Mouse (Mus musculus) gastrocnemius, postnatal 10 days (tissue): ENCODE measurements around the gene Gtpbp10. TPM values are rescaled to one million over a fixed set of nuclear protein-coding genes. Genes with fewer than 3 reads are reported as not detected.

Source experiments
- DNase-seq: peaks from one replicate; pipeline ENCODE4 v3.0.0; 2021; ENCODE audit warnings: mixed read lengths
- total RNA-seq, 2 experiments: library from RNA; stranded (reverse); gene quantifications; 2 replicates each; pipeline ENCODE4 v1.2.3; 2021

Gene Gtpbp10
- total RNA-seq, 2 experiments from 2014 or later, result 7.2 to 8.6 TPM

DNA sequence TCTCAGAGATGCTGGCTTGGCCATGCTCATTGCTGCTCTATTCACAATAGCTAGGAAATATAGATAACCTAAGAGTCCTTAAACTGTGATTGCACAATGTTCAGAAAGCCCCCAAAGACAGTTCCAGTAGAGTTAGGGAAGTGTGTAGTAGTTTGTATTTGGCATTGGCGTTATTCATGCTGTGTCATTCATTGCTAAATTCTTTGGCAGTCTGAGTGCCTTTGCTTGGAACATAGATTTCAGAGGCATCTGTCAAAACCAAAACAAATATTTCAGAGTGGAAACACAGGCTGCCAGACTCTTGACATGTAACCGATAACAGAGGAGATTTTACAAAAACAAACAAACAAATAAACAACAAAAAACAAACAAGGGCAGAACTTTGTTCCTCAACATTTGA, 57.8 kb downstream of the Gtpbp10 start:
- DNase-seq, result no peak

DNA sequence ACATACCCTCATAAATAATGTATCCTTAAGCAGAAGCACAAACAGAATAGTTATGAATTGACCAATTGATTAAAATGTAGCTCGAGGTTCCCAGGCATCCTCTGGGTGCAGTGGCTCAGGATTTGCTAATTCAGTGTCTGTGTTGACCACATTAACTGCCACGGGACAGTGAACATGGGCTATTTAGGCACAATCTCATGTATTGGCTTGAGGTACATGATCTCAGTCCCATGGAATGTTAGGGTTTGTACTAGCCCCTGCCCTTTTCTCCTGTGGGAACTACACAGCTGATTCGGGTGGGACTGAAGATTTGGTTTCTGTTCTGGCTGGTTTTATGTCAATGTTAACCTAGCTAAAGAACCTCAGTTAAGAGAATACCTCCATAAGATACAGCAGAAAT, 62.9 kb downstream of the Gtpbp10 start:
- DNase-seq, result no peak

DNA sequence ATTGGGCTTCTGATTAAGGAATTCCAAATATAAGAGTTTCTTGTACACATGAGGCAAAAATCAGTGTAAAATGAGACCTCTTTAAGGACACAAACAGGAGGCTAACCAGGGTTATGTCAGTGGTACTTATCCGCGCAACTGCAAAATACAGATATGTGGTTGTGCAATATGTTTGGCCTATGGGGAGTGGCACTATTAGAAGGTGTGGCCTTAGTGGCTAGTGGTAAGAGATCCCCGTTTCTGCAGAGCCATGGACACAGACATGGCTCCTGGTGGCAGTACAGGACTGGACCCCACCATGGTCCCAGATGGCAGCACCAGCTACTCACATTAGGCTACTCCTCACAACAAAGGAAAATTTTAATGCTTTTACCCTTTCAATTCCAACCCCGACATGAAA, 64.3 kb downstream of the Gtpbp10 start:
- DNase-seq, result no peak

- DNase-seq, result no peak
These were observed 64.9 kb downstream of the Gtpbp10 start for GRCm38 (mm10) chr5:5494269-5495005.

DNA sequence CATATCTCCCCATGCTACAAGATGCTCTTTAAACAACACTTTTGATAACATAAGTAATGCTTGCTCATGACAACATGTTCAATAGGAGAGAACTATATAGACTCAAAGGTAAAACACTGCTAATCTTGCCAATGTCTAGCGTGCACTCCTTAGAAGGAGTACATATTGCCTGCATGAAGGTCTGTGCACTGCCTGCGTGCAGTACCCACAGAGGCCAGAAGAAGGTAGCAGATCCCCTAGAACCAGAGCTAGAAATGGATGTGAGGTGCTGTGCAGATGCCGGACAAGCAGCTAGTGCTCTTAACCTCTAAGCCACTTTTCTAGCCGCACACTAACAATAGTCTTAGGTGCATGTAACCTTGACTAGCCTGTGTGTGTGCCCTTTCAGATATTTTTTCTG, 67.2 kb downstream of the Gtpbp10 start:
- no peak for DNase-seq

Other genes with a start within 250 kb of the Gtpbp10 start
- 10 to 100 TPM; 14.3 to 21.1 TPM for gene Cdk14, start 139.2 kb downstream of the Gtpbp10 start, total RNA-seq
- gene 1700015F17Rik, start 80.4 kb downstream of the Gtpbp10 start, total RNA-seq, result not detected
- gene Cldn12, start 44.6 kb downstream of the Gtpbp10 start, total RNA-seq, result 10 to 100 TPM; 13.6 to 14.2 TPM
- not detected for gene Gm8773, start 14.3 kb upstream of the Gtpbp10 start, total RNA-seq
- gene Cfap69, start 104.7 kb upstream of the Gtpbp10 start, total RNA-seq, result under 1 TPM; 0.43 to 0.61 TPM
- gene Steap2, start 135.0 kb upstream of the Gtpbp10 start, total RNA-seq, result 1 to 10 TPM; 1.7 TPM
- gene Steap1, start 189.8 kb upstream of the Gtpbp10 start, total RNA-seq, result under 1 TPM; 0.35 to 0.50 TPM